Comparison of ENCODE assay signal across 7 mouse cellular contexts in the genomic region with DNA sequence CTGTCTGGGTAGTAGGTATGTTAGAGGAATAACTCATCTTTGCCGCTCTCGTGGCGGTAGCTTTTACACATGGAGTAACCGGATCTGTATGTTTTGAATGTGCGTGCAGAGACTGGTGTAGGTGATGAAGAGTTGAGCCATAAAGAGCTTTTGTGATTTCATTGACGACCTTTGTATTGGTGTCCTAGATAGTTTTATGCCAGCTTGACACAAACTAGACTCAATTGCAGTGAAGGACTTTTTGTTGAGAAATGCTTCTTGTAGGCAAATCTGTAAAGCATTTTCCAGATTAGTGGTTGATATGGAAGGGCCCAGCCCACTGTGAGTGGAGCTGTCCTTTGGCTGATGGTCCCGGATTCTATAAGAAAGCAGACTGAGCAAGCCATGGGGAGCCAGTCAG. TPM values are rescaled to one million over a fixed set of nuclear protein-coding genes. Genes with fewer than 3 reads are reported as not detected.
DNase-seq lines count a peak whose midpoint lies in the region; ATAC-seq and TF ChIP-seq lines count a peak whose summit lies in the region.

A gene (minus strand): TSS at position 101 of the 400 bp plus-strand sequence.

- H3K4me3 ChIP-seq in left cerebral cortex, adult 2 months: no peak within 1 kb of the TSS
- no peak within 1 kb of the TSS for H3K4me3 ChIP-seq in embryonic facial prominence, embryonic 13.5 days
- no peak within 1 kb of the TSS for H3K4me3 ChIP-seq in neural tube, embryonic 13.5 days

- WGBS in embryonic facial prominence, embryonic 13.5 days: 97% methylated on average over 7 of the region's 7 CpGs
- 95% methylated on average over 7 of the region's 7 CpGs for WGBS in neural tube, embryonic 13.5 days

- no peaks in the 10 kb centered on the region for H3K9me3 ChIP-seq in embryonic facial prominence, embryonic 13.5 days
- H3K9me3 ChIP-seq in neural tube, embryonic 13.5 days: no peaks in the 10 kb centered on the region

- H3K9ac ChIP-seq in embryonic facial prominence, embryonic 13.5 days: no peak within 1 kb of the TSS
- no peak within 1 kb of the TSS for H3K9ac ChIP-seq in neural tube, embryonic 13.5 days

- no peak within 1 kb of the TSS for H3K27ac ChIP-seq in left cerebral cortex, adult 2 months
- H3K27ac ChIP-seq in embryonic facial prominence, embryonic 13.5 days: no peak within 1 kb of the TSS
- no peak within 1 kb of the TSS for H3K27ac ChIP-seq in neural tube, embryonic 13.5 days (replicated peaks)

- H3K36me3 ChIP-seq in embryonic facial prominence, embryonic 13.5 days: peaks cover 62% of the 10 kb centered on the region
- peaks cover 29% of the 10 kb centered on the region for H3K36me3 ChIP-seq in neural tube, embryonic 13.5 days

- no peaks in the 10 kb centered on the region for H3K4me1 ChIP-seq in embryonic facial prominence, embryonic 13.5 days
- no peaks in the 10 kb centered on the region for H3K4me1 ChIP-seq in neural tube, embryonic 13.5 days (replicated peaks)

- H3K4me2 ChIP-seq in embryonic facial prominence, embryonic 13.5 days: no peak within 1 kb of the TSS
- H3K4me2 ChIP-seq in neural tube, embryonic 13.5 days: no peak within 1 kb of the TSS

- no peak for ATAC-seq in embryonic facial prominence, embryonic 13.5 days (ENCODE audit: insufficient number of reproducible peaks, insufficient read depth, low FRiP score, low TSS enrichment, low read depth)
- no peak for ATAC-seq in neural tube, embryonic 13.5 days (ENCODE audit: low read depth)

- intact Hi-C loops in left cerebral cortex, adult 2 months (cut with DNase I): no loop called here

- H3K27me3 ChIP-seq in embryonic facial prominence, embryonic 13.5 days: no peaks in the 10 kb centered on the region
- H3K27me3 ChIP-seq in neural tube, embryonic 13.5 days: no peaks in the 10 kb centered on the region

- no peak for DNase-seq in left cerebral cortex, adult 2 months (ENCODE audit: extremely low spot score in 1 of 2, low spot score in 2 of 2)
- no peak for DNase-seq in left cerebral cortex, adult 9 months (ENCODE audit: low spot score in 2 of 2)
- no peak for DNase-seq in layer of hippocampus, postnatal 10 days (ENCODE audit: low spot score in 2 of 2)
- no peak for DNase-seq in T-cell, adult 2 months (ENCODE audit: low spot score)
- no peak for DNase-seq in Muller cell, postnatal 12 days (ENCODE audit: inconsistent ontology term)

- no peak for TF ChIP-seq CTCF in left cerebral cortex, adult 2 months (IDR thresholded peaks at IDR 0.05)

RNA-seq across cellular contexts. Expression of the gene that starts here (rescaled TPM):
- total RNA-seq in left cerebral cortex, adult 2 months (2021): 10 to 100 TPM; 16.3 to 17.8 TPM
- 24.9 and 25.6 TPM in 2 replicates for polyA plus RNA-seq in embryonic facial prominence, embryonic 13.5 days (2015; fragmentation: Nextera tagmentation; extraction: Ambion mirVana)
- total RNA-seq in layer of hippocampus, postnatal 10 days (2021): 10 to 100 TPM; 24.4 to 25.7 TPM
- polyA plus RNA-seq in neural tube, embryonic 13.5 days (2015; fragmentation: Nextera tagmentation; extraction: Ambion mirVana): 23.3 and 23.8 TPM in 2 replicates
